Mouse (Mus musculus) hindbrain, embryonic 13.5 days (tissue): ENCODE measurements around the gene Slc4a1ap. TPM values are rescaled to one million over a fixed set of nuclear protein-coding genes. Genes with fewer than 3 reads are reported as not detected.

Experiments
- ATAC-seq: fragments of 200-750 bp; cut with Nextera tagmentation; 2 replicates; pipeline ENCODE4 v1.8.0; 2017; ENCODE audit warnings: moderate TSS enrichment; ENCODE audit not compliant: low FRiP score
- H3K27ac ChIP-seq: fragments of 300-500 bp; sonication (generic); 2 replicates; pipeline ENCODE4 v1.5.1; 2015; ENCODE audit warnings: inconsistent platforms, mild to moderate bottlenecking, moderate library complexity
- H3K27me3 ChIP-seq: fragments of 300-500 bp; sonication (generic); 2 replicates; pipeline ENCODE4 v1.6.1; 2015; ENCODE audit warnings: mild to moderate bottlenecking, inconsistent platforms
- H3K36me3 ChIP-seq: fragments of 300-500 bp; sonication (generic); 2 replicates; pipeline ENCODE4 v1.6.1; 2015; ENCODE audit warnings: mild to moderate bottlenecking, inconsistent platforms
- H3K4me1 ChIP-seq: fragments of 300-500 bp; sonication (generic); replicated peaks from 2 replicates; pipeline ENCODE4 v1.6.1; 2015; ENCODE audit warnings: inconsistent platforms
- H3K4me2 ChIP-seq: fragments of 300-500 bp; sonication (generic); 2 replicates; pipeline ENCODE4 v1.6.1; 2015; ENCODE audit warnings: inconsistent platforms, mild to moderate bottlenecking, moderate library complexity
- H3K4me3 ChIP-seq: fragments of 300-500 bp; sonication (generic); 2 replicates; pipeline ENCODE4 v1.5.1; 2015; ENCODE audit warnings: mild to moderate bottlenecking, inconsistent platforms
- H3K9ac ChIP-seq: fragments of 300-500 bp; sonication (generic); 2 replicates; pipeline ENCODE4 v1.6.1; 2015; ENCODE audit warnings: mild to moderate bottlenecking, inconsistent platforms
- H3K9me3 ChIP-seq: fragments of 300-500 bp; sonication (generic); 2 replicates; pipeline ENCODE4 v1.6.1; 2016; ENCODE audit warnings: inconsistent platforms
- WGBS: fragments of 180-500 bp; shearing (Covaris S2); methylation state at CpG from one replicate; pipeline ENCODE4 v1.1.7; 2015; 5-methylcytosine and 5-hydroxymethylcytosine counted together
- polyA plus RNA-seq: library from polyadenylated mRNA; unstranded; fragments of >200 nt; fragmentation: Nextera tagmentation; extraction: Ambion mirVana; gene quantifications from 2 replicates; pipeline ENCODE4 v1.2.1, GENCODE M21; 2015

Gene Slc4a1ap
- polyA plus RNA-seq, 1 experiment from 2014 or later, result 35.6 TPM

- Histone ChIP-seq H3K9ac (peak within 1 kb of the TSS; percentile 60), H3K4me1 (peaks cover 12% of the 10 kb centered on the region), H3K4me2 (peak within 1 kb of the TSS; percentile 59), H3K36me3 (no peaks in the 10 kb centered on the region), H3K27ac (no peak within 1 kb of the TSS), H3K27me3 (peaks cover 20% of the 10 kb centered on the region), H3K4me3 (peak within 1 kb of the TSS; percentile 37), H3K9me3 (no peaks in the 10 kb centered on the region)
- no peak for ATAC-seq
- 11% methylated on average over 26 of the region's 26 CpGs for WGBS
Measured at GRCm38 (mm10) chr5:31596481-31597429, 70.0 kb downstream of the Slc4a1ap start, which contains the start of gene Mrpl33. Gene Mrpl33, plus strand, starts transcription at chr5:31596935.

DNA sequence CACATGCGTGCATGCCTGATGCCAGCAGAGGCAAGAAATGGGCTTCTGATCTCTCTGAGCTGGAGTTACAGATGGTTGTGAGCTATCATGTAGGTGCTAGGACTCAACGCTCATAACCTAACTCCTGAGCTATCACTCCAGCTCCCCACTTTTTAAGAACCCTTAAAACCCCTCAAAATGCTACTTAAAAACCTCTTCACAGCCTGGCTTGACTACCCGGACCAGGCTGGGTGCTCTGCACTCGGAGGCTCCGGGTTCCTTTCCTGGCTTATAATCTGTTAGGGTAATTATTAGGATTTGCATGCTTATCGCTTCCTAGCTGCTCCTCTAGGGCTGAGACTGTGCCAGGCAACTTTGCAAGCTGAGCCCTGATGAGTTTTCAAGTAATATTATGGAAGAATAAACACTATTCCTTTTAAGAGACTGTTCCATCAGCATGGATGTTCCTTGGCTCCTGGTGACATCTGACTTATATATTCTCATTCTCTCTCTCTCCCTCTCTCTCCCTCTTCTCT, 70.7 kb downstream of the Slc4a1ap start:
- no peak for ATAC-seq
- Histone ChIP-seq H3K36me3 (no peaks in the 10 kb centered on the region), H3K4me3 (no peak overlapping the region), H3K27ac (no peak overlapping the region), H3K9me3 (no peaks in the 10 kb centered on the region), H3K27me3 (peaks cover 20% of the 10 kb centered on the region), H3K4me2 (peak overlapping the region; percentile 59), H3K4me1 (peaks cover 12% of the 10 kb centered on the region), H3K9ac (no peak overlapping the region)
- WGBS, result 87% methylated on average over 6 of the region's 6 CpGs

GRCm38 (mm10) chr5:31598121-31598520, 71.3 kb downstream of the Slc4a1ap start:
- Histone ChIP-seq H3K4me1 (peaks cover 12% of the 10 kb centered on the region), H3K9me3 (no peaks in the 10 kb centered on the region), H3K4me3 (no peak overlapping the region), H3K27ac (no peak overlapping the region), H3K4me2 (no peak overlapping the region), H3K36me3 (no peaks in the 10 kb centered on the region), H3K9ac (no peak overlapping the region), H3K27me3 (peaks cover 20% of the 10 kb centered on the region)
- no peak for ATAC-seq
- WGBS, result 80% methylated on average over 7 of the region's 7 CpGs

DNA sequence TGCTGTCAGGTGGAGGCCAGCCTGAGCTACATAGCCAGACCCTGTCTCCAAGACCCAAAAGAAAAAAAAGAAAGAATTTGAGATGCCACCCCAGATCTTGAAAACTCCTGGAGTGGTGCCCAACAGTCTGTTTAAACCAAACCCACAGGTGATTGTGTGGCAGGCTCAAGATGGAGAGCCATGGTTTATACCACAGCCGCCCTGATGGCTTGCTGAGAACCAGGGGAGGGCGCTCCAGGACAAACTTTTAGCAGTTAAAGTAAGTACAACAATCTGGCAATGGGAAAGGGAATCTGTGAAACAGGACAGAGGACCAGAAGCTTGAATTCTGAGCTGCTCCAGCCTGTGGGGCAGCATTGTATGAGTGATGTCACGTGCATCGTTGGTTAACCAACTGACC, 71.8 kb downstream of the Slc4a1ap start:
- Histone ChIP-seq H3K9me3 (no peaks in the 10 kb centered on the region), H3K27ac (no peak overlapping the region), H3K4me1 (peaks cover 12% of the 10 kb centered on the region), H3K4me2 (no peak overlapping the region), H3K36me3 (no peaks in the 10 kb centered on the region), H3K9ac (no peak overlapping the region), H3K27me3 (peaks cover 20% of the 10 kb centered on the region), H3K4me3 (no peak overlapping the region)
- 76% methylated on average over 4 of the region's 4 CpGs for WGBS
- ATAC-seq, result no peak

- no peak overlapping the region for H3K9ac ChIP-seq
- H3K36me3 ChIP-seq, result no peaks in the 10 kb centered on the region
- peaks cover 12% of the 10 kb centered on the region for H3K4me1 ChIP-seq
- H3K9me3 ChIP-seq, result no peaks in the 10 kb centered on the region
- ATAC-seq, result no peak
- H3K4me2 ChIP-seq, result no peak overlapping the region
- 86% methylated on average over 2 of the region's 2 CpGs for WGBS
- H3K27ac ChIP-seq, result no peak overlapping the region
- H3K4me3 ChIP-seq, result no peak overlapping the region
- peaks cover 20% of the 10 kb centered on the region for H3K27me3 ChIP-seq
Measured at GRCm38 (mm10) chr5:31599161-31599560, 72.4 kb downstream of the Slc4a1ap start.

DNA sequence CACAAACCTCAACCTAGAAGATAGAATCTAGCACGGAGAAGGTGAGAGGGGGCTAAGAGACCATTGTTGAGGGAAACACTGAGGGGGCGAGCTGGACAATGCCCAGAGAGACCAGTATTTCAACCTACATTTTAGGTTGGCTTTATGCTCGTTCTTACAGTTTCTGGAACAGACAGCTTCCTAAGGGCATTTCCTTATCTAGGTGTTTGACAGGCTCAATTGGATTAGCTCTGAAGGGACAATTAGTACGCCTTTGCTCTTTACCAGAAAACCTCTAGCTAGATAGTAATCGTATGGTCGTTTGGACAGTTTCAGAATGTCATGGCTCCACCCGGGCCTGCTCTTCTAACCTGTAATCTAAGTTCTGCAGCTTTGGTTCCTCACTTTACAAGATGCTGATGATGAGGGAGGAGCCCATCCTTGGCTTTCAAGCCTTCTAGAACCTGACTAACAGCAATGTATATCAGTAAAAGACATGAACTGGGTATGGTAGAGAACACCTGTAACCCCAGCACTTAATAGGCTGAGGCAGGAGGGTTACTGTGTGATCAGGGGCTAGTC, 74.4 kb downstream of the Slc4a1ap start:
- WGBS, result 92% methylated on average over 7 of the region's 7 CpGs
- ATAC-seq, result no peak
- H3K4me1 ChIP-seq, result peaks cover 8% of the 10 kb centered on the region

GRCm38 (mm10) chr5:31602377-31602776, 75.6 kb downstream of the Slc4a1ap start:
- H3K9ac ChIP-seq, result no peak overlapping the region
- no peak for ATAC-seq
- no peak overlapping the region for H3K27ac ChIP-seq
- no peak overlapping the region for H3K4me2 ChIP-seq
- H3K9me3 ChIP-seq, result no peaks in the 10 kb centered on the region
- no peaks in the 10 kb centered on the region for H3K4me1 ChIP-seq
- no peaks in the 10 kb centered on the region for H3K36me3 ChIP-seq
- WGBS, result 96% methylated on average over 1 of the region's 1 CpGs
- no peak overlapping the region for H3K4me3 ChIP-seq
- H3K27me3 ChIP-seq, result peaks cover 4% of the 10 kb centered on the region; the same call in 1 of the 2 replicates

More for the DNA sequence above, 74.4 kb downstream of the Slc4a1ap start:
- Histone ChIP-seq H3K27ac (no peak overlapping the region), H3K9me3 (no peaks in the 10 kb centered on the region), H3K4me3 (no peak overlapping the region), H3K36me3 (no peaks in the 10 kb centered on the region), H3K27me3 (peaks cover 14% of the 10 kb centered on the region), H3K4me2 (no peak overlapping the region), H3K9ac (no peak overlapping the region)

DNA sequence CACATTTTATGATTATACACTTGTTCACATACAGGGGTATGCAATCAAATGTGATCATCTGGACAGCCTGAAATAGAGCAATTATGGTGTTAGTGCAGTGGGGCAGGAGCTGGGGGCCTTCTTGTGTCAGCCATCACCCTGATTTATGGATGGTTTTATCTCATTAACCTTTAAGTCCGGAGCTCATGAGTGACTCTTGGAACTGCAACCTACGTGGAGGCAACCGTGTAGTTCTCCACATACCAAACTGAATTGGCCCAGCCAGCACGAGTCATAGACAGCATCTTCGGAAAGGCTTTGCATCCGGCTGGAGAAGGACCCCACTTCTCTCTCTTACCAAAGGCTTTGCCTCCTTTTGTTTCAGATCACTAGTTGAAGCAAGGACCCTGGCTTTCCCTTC, 77.0 kb downstream of the Slc4a1ap start:
- Histone ChIP-seq H3K9ac (no peak overlapping the region), H3K9me3 (no peaks in the 10 kb centered on the region), H3K4me1 (no peaks in the 10 kb centered on the region), H3K4me3 (no peak overlapping the region), H3K27me3 (no peaks in the 10 kb centered on the region), H3K27ac (no peak overlapping the region), H3K4me2 (no peak overlapping the region), H3K36me3 (no peaks in the 10 kb centered on the region)
- WGBS, result 84% methylated on average over 6 of the region's 6 CpGs
- no peak for ATAC-seq

DNA sequence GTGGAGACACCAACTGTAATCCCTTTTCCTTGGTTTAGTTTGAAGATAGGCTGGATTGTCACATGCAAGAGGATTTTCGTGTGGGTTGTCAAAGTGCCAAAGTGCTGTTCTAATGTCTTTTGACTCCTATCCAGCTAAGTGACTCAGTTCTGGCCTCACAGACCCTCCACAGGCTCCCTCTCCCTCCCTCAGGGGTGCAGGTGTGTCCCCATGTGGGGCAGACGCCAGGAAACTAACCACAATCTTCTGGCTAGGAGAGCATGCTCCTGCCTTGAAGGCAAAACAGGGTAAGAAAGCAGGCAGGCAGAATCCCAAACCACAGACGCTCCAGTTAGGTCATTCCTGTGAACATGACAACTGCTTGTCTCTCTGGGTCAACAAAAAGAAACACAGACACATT, 79.4 kb downstream of the Slc4a1ap start:
- Histone ChIP-seq H3K4me2 (no peak overlapping the region), H3K36me3 (no peaks in the 10 kb centered on the region), H3K4me3 (no peak overlapping the region), H3K9ac (no peak overlapping the region), H3K4me1 (no peaks in the 10 kb centered on the region), H3K27ac (no peak overlapping the region), H3K27me3 (no peaks in the 10 kb centered on the region), H3K9me3 (no peaks in the 10 kb centered on the region)
- WGBS, result 71% methylated on average over 3 of the region's 3 CpGs
- ATAC-seq, result no peak

Other genes with a start within 250 kb of the Slc4a1ap start
- gene Ift172, start 235.9 kb upstream of the Slc4a1ap start, polyA plus RNA-seq, result 33.3 and 34.6 TPM in 2 replicates
- gene Fndc4, start 230.9 kb upstream of the Slc4a1ap start, polyA plus RNA-seq, result 67.4 and 79.7 TPM in 2 replicates
- gene Gckr, start 229.6 kb upstream of the Slc4a1ap start, polyA plus RNA-seq, result 0.17 and 0.48 TPM in 2 replicates
- 111 and 126 TPM in 2 replicates for gene Zfp512, start 74.6 kb upstream of the Slc4a1ap start, polyA plus RNA-seq
- 0.25 TPM in 1 of 2 replicates, not detected in the other for gene 4930548H24Rik, start 41.3 kb upstream of the Slc4a1ap start, polyA plus RNA-seq
- gene Gpn1, start 32.3 kb upstream of the Slc4a1ap start, polyA plus RNA-seq, result 74.0 and 83.8 TPM in 2 replicates
- gene Supt7l, start 812 bp downstream of the Slc4a1ap start, polyA plus RNA-seq, result 26.3 and 28.8 TPM in 2 replicates
- gene Mrpl33, start 69.9 kb downstream of the Slc4a1ap start, polyA plus RNA-seq, result 183 and 197 TPM in 2 replicates
- 2.1 and 2.8 TPM in 2 replicates for gene Rbks, start 170.6 kb downstream of the Slc4a1ap start, polyA plus RNA-seq
- gene Babam2, start 170.7 kb downstream of the Slc4a1ap start, polyA plus RNA-seq, result 58.4 and 61.1 TPM in 2 replicates